Comparison of ENCODE assay signal across 9 mouse cellular contexts in the genomic region with DNA sequence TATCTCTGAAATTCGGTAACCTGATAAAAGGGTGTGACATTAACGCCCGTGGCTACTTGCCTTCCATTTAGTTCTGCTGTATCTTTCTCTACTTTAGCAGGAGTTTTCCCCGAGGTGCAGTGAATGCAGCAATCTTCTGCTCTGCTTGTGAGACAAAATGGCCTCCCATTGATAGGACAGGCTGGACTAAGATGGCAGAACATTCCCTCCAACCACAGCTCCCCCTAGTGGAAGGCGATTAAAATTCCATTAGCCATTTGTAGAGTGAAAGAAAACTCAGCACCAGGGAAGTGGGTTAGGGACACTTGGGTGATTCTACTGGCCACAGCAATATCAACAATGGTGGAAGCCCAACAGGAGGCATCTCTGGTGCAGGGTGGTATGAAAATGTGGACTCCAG. TPM values are rescaled to one million over a fixed set of nuclear protein-coding genes. Genes with fewer than 3 reads are reported as not detected.
DNase-seq lines count a peak whose midpoint lies in the region; ATAC-seq and TF ChIP-seq lines count a peak whose summit lies in the region.
"Had no signal": no experiment of that assay in that cellular context is flagged by ENCODE, and none has a peak within 500 bp of the region (broad histone marks: within the 10 kb centered on the region; RNA-seq: fewer than 3 reads in every experiment).

No protein-coding gene starts in this region.

- peaks cover 4% of the 10 kb centered on the region; the same call in 1 of the 2 replicates for H3K4me1 ChIP-seq in midbrain, embryonic 11.5 days (ENCODE audit: control insufficient read depth, insufficient read depth, low read length)
- 0 out of 2 replicates have a peak, but pooled peaks cover 3% of the 10 kb centered on the region for H3K4me1 ChIP-seq in midbrain, embryonic 13.5 days (replicated peaks)
- peaks cover 41% of the 10 kb centered on the region for H3K4me1 ChIP-seq in bone marrow macrophage, adult 2 months (ENCODE audit: control insufficient read depth, insufficient read depth, low read length)

- H3K4me2 ChIP-seq in midbrain, embryonic 11.5 days, result no peak overlapping the region
- H3K4me2 ChIP-seq in midbrain, embryonic 13.5 days (replicated peaks), result no peak overlapping the region
- H3K4me2 ChIP-seq: neural tube, embryonic 13.5 days had no signal

- no peak overlapping the region for H3K27ac ChIP-seq in gastrocnemius, adult 2 months
- no peak overlapping the region for H3K27ac ChIP-seq in midbrain, embryonic 11.5 days (ENCODE audit: low read depth, low read length)
- no peak overlapping the region for H3K27ac ChIP-seq in midbrain, embryonic 13.5 days
- no peak overlapping the region for H3K27ac ChIP-seq in bone marrow macrophage, adult 2 months (ENCODE audit: insufficient read depth, low read depth, low read length)
- H3K27ac ChIP-seq: neural tube, embryonic 13.5 days had no signal

- no peak overlapping the region for H3K4me3 ChIP-seq in gastrocnemius, adult 2 months
- H3K4me3 ChIP-seq in midbrain, embryonic 11.5 days (ENCODE audit: low read depth, low read length), result no peak overlapping the region
- H3K4me3 ChIP-seq in midbrain, embryonic 13.5 days (replicated peaks), result no peak overlapping the region
- no peak overlapping the region for H3K4me3 ChIP-seq in bone marrow macrophage, adult 2 months (ENCODE audit: insufficient read depth, low read length)
- H3K4me3 ChIP-seq: neural tube, embryonic 13.5 days had no signal

- no peaks in the 10 kb centered on the region for H3K9me3 ChIP-seq in midbrain, embryonic 11.5 days (ENCODE audit: control insufficient read depth, low read length)
- H3K9me3 ChIP-seq in midbrain, embryonic 13.5 days, result no peaks in the 10 kb centered on the region
- H3K9me3 ChIP-seq: neural tube, embryonic 13.5 days had no signal

- DNase-seq in gastrocnemius, adult 2 months, result no peak
- no peak for DNase-seq in gastrocnemius, postnatal 25 days
- peak; percentile 84 for DNase-seq in midbrain, embryonic 11.5 days (ENCODE audit: low spot score, missing footprints)
- no peak for DNase-seq in neural tube, embryonic 10.5 days (ENCODE audit: extremely low spot score, low spot score)
- no peak for DNase-seq in ovary, adult 18-20 months (ENCODE audit: low spot score)

- ATAC-seq in midbrain, embryonic 11.5 days (ENCODE audit: low FRiP score), result peak; percentile 20; the same call in 1 of the 2 replicates
- no peak for ATAC-seq in midbrain, embryonic 13.5 days
- peak; percentile 39; the same call in 1 of the 2 replicates for ATAC-seq in megakaryocyte-erythroid progenitor cell, adult 5-6 weeks (replicated peaks; ENCODE audit: low FRiP score, low TSS enrichment, poor library complexity, severe bottlenecking)

- no peak for TF ChIP-seq POLR2A in bone marrow macrophage, adult 2 months (IDR thresholded peaks at IDR 0.05; ENCODE audit: borderline replicate concordance, low read depth, low read length)

- peaks cover 18% of the 10 kb centered on the region for H3K36me3 ChIP-seq in midbrain, embryonic 11.5 days (ENCODE audit: control insufficient read depth, insufficient read depth, low read length)
- H3K36me3 ChIP-seq in midbrain, embryonic 13.5 days, result peaks cover 51% of the 10 kb centered on the region

- TF ChIP-seq CTCF in gastrocnemius, adult 2 months (IDR thresholded peaks at IDR 0.05), result peak; percentile 50
- TF ChIP-seq CTCF in bone marrow macrophage, adult 2 months (IDR thresholded peaks at IDR 0.05; ENCODE audit: low read depth, low read length), result peak; percentile 50; the same call in 1 of the 2 replicates

- 84% methylated on average over 5 of the region's 5 CpGs for WGBS in midbrain, embryonic 11.5 days
- WGBS in midbrain, embryonic 13.5 days, result 80% methylated on average over 5 of the region's 5 CpGs

- no peaks in the 10 kb centered on the region for H3K27me3 ChIP-seq in midbrain, embryonic 11.5 days (ENCODE audit: control insufficient read depth, insufficient read depth, low read length)
- no peaks in the 10 kb centered on the region for H3K27me3 ChIP-seq in midbrain, embryonic 13.5 days
- H3K27me3 ChIP-seq: neural tube, embryonic 13.5 days had no signal

- intact Hi-C loops in gastrocnemius, adult 2 months (cut with DNase I), result loop anchor here (5.0 to 10.0 kb wide), 2 partner anchors 35 to 127 kb away; partner anchors contain the start of genes Dtx4 and Gm4952

- H3K9ac ChIP-seq in midbrain, embryonic 11.5 days (ENCODE audit: low read length), result no peak overlapping the region
- no peak overlapping the region for H3K9ac ChIP-seq in midbrain, embryonic 13.5 days (replicated peaks)
- H3K9ac ChIP-seq: neural tube, embryonic 13.5 days had no signal

RNA-seq across cellular contexts. Expression of gene Mpeg1, which starts 6.9 kb away (rescaled TPM):
- 1 to 10 TPM in 1 of 2 experiments, under 1 TPM in 1; 0.98 to 1.1 TPM for total RNA-seq in gastrocnemius, adult 2 months (2021)
- under 1 TPM; 0.74 to 0.88 TPM for total RNA-seq in gastrocnemius, postnatal 25 days (2021)
- 0.90 and 1.1 TPM in 2 replicates for polyA plus RNA-seq in midbrain, embryonic 11.5 days (2014; fragmentation: Nextera tagmentation; extraction: Ambion mirVana)
- 0.54 and 0.57 TPM in 2 replicates for polyA plus RNA-seq in midbrain, embryonic 13.5 days (2015; fragmentation: Nextera tagmentation; extraction: Ambion mirVana)
- polyA plus RNA-seq in bone marrow macrophage, adult 2 months (2012; ENCODE audit: insufficient read depth, insufficient read length, missing spikeins), result 2,155 and 2,361 TPM in 2 replicates
- total RNA-seq in megakaryocyte-erythroid progenitor cell, adult 5-6 weeks (2014; fragmentation: Nextera tagmentation), result 1.4 and 2.4 TPM in 2 replicates
- total RNA-seq in megakaryocyte-erythroid progenitor cell, adult 5-6 weeks (2017), result 2.6 and 5.4 TPM in 2 replicates

RNA-seq across cellular contexts. Expression of gene Dtx4, which starts 33.8 kb away (rescaled TPM):
- 1 to 10 TPM; 3.9 to 4.2 TPM for total RNA-seq in gastrocnemius, adult 2 months (2021)
- total RNA-seq in gastrocnemius, postnatal 25 days (2021), result 1 to 10 TPM; 6.2 to 6.7 TPM
- 62.0 and 64.3 TPM in 2 replicates for polyA plus RNA-seq in midbrain, embryonic 11.5 days (2014; fragmentation: Nextera tagmentation; extraction: Ambion mirVana)
- 36.6 and 40.7 TPM in 2 replicates for polyA plus RNA-seq in midbrain, embryonic 13.5 days (2015; fragmentation: Nextera tagmentation; extraction: Ambion mirVana)
- 18.5 and 19.3 TPM in 2 replicates for polyA plus RNA-seq in bone marrow macrophage, adult 2 months (2012; ENCODE audit: insufficient read depth, insufficient read length, missing spikeins)
- total RNA-seq in megakaryocyte-erythroid progenitor cell, adult 5-6 weeks (2014; fragmentation: Nextera tagmentation), result 0.77 TPM in 1 of 2 replicates, not detected in the other
- total RNA-seq in megakaryocyte-erythroid progenitor cell, adult 5-6 weeks (2017), result 0.46 TPM in 1 of 2 replicates, not detected in the other

RNA-seq across cellular contexts. Expression of gene Pfpl, which starts 39.7 kb away (rescaled TPM):
- total RNA-seq in gastrocnemius, adult 2 months (2021), result not detected
- not detected for total RNA-seq in gastrocnemius, postnatal 25 days (2021)
- polyA plus RNA-seq in midbrain, embryonic 11.5 days (2014; fragmentation: Nextera tagmentation; extraction: Ambion mirVana), result not detected in 2 replicates
- not detected in 2 replicates for polyA plus RNA-seq in midbrain, embryonic 13.5 days (2015; fragmentation: Nextera tagmentation; extraction: Ambion mirVana)
- not detected in 2 replicates for polyA plus RNA-seq in bone marrow macrophage, adult 2 months (2012; ENCODE audit: insufficient read depth, insufficient read length, missing spikeins)
- total RNA-seq in megakaryocyte-erythroid progenitor cell, adult 5-6 weeks (2014; fragmentation: Nextera tagmentation), result not detected in 2 replicates
- not detected in 2 replicates for total RNA-seq in megakaryocyte-erythroid progenitor cell, adult 5-6 weeks (2017)

RNA-seq across cellular contexts. Expression of gene Olfr1441, which starts 50.2 kb away (rescaled TPM):
- total RNA-seq in gastrocnemius, adult 2 months (2021), result not detected
- total RNA-seq in gastrocnemius, postnatal 25 days (2021), result not detected
- not detected in 2 replicates for polyA plus RNA-seq in midbrain, embryonic 11.5 days (2014; fragmentation: Nextera tagmentation; extraction: Ambion mirVana)
- polyA plus RNA-seq in midbrain, embryonic 13.5 days (2015; fragmentation: Nextera tagmentation; extraction: Ambion mirVana), result not detected in 2 replicates
- polyA plus RNA-seq in bone marrow macrophage, adult 2 months (2012; ENCODE audit: insufficient read depth, insufficient read length, missing spikeins), result not detected in 2 replicates
- not detected in 2 replicates for total RNA-seq in megakaryocyte-erythroid progenitor cell, adult 5-6 weeks (2014; fragmentation: Nextera tagmentation)
- total RNA-seq in megakaryocyte-erythroid progenitor cell, adult 5-6 weeks (2017), result not detected in 2 replicates
- polyA plus RNA-seq: neural tube, embryonic 13.5 days had no signal
